Mouse (Mus musculus): ENCODE data around the gene Rora. TPM values are rescaled to one million over a fixed set of nuclear protein-coding genes. Genes with fewer than 3 reads are reported as not detected.

The Rora gene
- total RNA-seq, 2 experiments from 2014 or later: 21.1 to 24.9 TPM

GRCm38 (mm10) chr9:68874544-68874943 is 221.0 kb downstream of the Rora start:
- no peak for DNase-seq
- intact Hi-C loops (cut with DNase I): no loop called here

DNA sequence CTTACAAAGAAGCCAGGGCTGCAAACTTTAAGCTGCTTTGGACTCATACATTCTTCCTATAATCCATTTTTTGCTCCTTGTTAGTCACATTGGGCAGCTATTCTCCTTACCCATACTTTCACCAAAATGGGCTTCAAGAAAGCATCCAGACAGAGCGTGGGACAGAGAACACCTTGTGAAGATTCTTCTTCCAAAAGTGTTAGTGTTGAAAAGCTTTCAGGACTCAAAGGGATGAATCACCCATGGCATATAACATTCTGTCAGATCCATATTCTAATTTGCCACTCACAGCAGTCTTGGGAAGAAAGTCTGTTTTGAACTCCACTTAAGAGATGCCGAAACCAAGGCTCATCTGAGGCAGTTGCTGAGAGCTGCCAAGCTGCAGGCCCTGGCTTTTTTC is 222.2 kb downstream of the Rora start:
- DNase-seq: no peak
- intact Hi-C loops (cut with DNase I): no loop called here

- intact Hi-C loops (cut with DNase I): no loop called here
- DNase-seq: no peak
Measured at GRCm38 (mm10) chr9:68876289-68876688, 222.7 kb downstream of the Rora start.

DNA sequence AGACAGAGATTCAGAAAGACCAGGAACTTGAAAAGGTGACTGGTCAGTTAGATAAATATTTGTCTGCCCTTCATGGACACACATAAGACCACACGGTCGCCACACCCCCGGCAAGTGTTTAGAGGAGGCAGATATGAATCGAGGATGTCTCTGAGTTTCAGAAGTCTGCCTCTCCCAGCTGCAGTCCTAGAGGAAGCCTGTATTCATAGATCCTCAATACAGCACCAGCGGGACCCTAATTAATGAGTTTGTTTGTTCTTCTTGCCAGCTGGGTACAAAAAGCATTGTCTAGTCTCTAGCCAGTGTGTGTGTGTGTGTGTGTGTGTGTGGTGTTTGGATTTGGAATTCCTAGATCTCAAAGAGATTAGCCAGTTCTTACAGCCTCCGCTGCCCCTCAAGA is 228.3 kb downstream of the Rora start:
- no peak for DNase-seq
- intact Hi-C loops (cut with DNase I): no loop called here

- DNase-seq: peak in 1 of 2 experiments; percentile 16
- intact Hi-C loops (cut with DNase I): no loop called here
Measured at GRCm38 (mm10) chr9:68883005-68883404, 229.4 kb downstream of the Rora start.

DNA sequence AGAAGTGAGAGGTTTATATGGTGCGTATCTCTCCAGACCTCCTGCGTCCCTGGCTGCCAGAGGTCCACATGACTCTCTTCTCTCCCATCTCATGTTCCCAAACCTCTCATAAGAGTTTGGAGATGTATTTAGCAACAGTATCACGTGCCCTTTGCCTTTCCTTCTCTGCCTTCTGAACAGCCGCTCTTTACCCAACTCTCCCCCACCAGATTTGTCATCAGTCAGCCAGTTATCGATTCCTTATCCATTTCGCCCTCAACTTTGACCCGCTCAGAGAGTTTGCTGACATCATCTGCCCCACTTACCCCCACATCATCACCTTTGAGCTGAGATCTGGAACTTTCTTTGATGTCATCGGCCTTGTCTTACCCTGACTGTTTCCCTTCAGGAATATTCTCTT is 230.1 kb downstream of the Rora start:
- intact Hi-C loops (cut with DNase I): no loop called here
- peak in 1 of 2 experiments; percentile 29 for DNase-seq

DNA sequence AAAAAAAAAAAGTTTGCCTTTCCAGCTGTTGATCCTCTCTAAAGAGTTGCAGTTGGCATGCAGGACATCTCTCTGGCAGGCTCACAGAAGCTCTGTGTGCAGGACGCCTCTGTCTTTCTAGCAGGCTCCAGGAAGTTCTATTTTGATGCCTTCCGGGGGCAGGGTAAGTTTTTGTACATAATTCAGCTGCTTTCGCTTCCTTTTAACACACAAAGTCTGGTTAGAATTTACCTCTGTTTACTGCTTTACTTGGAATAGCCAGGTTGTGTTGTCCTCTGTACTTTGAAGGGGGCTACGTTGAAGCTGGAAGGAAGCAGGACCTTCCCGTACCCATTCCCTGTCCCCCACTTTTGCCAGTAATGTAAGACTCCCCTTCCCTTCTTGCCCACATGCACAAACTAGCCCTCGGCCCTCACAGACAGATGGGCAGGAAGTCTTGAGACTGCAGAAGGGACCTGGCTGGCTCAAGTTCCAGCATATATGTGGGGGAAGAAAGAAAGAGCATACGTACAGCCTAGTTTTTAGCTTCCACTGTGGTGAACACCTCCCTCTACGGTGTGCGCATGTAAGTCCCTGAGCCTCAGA is 231.0 kb downstream of the Rora start:
- DNase-seq: peak; percentile 49 to 56
- intact Hi-C loops (cut with DNase I): no loop called here

DNA sequence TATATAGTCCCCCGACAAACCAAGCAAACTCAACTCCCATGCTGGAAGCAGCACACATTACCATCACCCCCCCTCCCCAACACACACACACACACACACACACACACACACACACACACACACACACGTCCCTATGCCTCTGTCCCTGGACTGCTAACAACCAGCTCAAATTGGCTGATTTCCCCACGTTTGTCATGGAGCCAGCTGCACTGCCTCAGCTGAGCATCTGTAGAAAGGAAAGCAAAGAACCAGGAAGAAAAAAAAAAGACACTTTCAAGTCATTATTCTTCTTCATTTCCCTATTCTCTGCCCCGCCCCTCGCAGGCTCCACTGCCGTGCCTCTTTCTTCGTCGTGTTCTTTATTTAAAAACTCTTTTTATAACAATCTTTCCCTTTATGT is 235.1 kb downstream of the Rora start:
- intact Hi-C loops (cut with DNase I): no loop called here
- DNase-seq: peak; percentile 85 to 88

DNA sequence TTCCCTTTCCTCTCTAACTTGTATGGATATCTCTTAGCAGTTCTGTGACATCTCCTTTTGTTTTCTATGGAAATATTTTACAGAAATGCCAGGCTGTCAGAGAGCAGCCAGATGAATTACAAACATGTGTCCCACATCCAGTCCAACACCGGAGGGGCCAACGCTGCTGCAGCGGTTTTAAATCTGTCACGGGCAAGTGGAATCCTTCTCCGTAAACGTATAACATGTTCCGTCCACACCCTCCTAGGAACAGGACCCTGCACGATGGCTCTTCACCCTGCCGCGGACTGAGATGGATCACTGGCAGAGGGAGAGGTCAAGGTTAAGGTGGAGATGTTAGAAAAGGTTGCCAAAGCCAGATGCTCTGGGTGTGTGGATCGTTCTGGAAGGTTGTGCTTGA is 237.8 kb downstream of the Rora start:
- DNase-seq: no peak
- intact Hi-C loops (cut with DNase I): no loop called here

DNA sequence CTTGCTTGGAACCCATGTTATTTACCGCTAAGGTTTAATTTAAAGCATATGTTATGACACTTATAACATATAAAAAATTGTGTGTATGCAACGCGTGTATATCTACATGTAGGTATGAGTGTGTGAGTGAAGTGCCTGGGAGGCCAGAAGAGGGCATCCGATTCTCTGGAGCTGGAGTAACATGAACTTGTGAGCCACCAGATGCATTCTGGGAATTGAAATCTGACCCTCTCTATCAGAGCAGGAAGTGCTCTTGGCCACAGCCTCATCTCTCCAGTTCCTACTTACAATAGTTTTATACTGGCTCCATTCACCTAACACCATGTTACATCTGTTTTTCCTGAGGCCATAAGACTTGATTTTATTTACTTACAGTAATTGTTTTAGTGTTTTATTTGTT is 238.8 kb downstream of the Rora start:
- intact Hi-C loops (cut with DNase I): no loop called here
- no peak for DNase-seq

DNA sequence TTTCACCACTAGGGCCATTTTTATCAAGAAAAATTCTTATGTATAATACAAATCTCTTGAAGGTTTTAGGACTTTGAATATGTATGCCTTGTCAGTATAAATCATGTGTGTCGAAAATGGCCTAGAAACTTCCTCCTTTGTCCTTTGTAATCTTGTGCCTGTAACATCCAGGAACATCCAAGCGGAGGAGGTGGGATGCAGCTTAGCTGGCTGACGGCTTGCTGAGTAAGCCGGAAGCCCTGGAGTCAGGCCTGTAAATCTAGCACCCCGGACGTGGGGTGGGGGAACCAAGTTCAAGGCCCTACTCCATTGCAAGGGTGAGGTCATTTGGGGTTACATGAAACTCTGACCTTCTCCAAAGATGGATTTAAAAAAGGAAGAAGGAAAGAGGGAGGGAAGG is 239.3 kb downstream of the Rora start:
- DNase-seq: no peak
- intact Hi-C loops (cut with DNase I): no loop called here

GRCm38 (mm10) chr9:68898286-68898685 is 244.7 kb downstream of the Rora start:
- peak; percentile 26 to 34 for DNase-seq

DNA sequence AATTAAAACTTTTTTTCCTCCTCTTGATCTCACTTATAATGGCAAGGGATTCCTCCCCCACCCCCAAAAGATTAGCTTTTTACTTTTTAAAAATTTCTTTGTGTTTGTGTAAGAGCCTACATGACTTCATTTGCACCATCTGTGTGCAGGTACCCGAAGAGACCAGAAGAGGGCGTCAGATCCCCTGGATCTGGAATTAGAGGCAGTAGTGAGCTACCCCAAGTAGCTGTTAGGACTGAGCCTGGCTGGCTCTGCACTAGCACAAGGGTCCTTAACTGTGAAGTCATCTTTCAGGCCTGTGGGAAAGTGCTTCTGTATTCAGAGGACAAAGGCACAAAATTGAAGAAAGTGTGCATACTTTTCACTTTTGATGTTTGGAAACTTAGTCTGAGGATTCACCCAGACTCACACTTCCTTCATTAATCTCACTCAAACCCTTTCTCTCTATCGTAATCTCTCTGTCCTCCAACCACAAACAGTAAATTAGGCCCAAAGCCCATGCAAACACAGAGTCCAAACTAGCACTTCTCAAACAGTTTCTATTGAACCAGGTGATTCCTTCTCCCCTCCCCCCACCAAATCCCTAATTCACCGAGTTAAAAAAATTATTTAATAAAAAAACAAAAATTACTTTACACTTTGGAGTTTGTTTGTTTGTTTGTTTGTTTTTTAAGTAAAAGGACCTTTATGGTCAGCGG is 246.1 kb downstream of the Rora start:
- intact Hi-C loops (cut with DNase I): no loop called here
- no peak for DNase-seq

More at GRCm38 (mm10) chr9:68898286-68898685, 244.7 kb downstream of the Rora start:
- intact Hi-C loops (cut with DNase I): no loop called here

- DNase-seq: no peak
- intact Hi-C loops (cut with DNase I): no loop called here
Measured at GRCm38 (mm10) chr9:68906361-68906883, 252.8 kb downstream of the Rora start.

- intact Hi-C loops (cut with DNase I): no loop called here
Measured at GRCm38 (mm10) chr9:68912483-68913151, 259.0 kb downstream of the Rora start.

DNA sequence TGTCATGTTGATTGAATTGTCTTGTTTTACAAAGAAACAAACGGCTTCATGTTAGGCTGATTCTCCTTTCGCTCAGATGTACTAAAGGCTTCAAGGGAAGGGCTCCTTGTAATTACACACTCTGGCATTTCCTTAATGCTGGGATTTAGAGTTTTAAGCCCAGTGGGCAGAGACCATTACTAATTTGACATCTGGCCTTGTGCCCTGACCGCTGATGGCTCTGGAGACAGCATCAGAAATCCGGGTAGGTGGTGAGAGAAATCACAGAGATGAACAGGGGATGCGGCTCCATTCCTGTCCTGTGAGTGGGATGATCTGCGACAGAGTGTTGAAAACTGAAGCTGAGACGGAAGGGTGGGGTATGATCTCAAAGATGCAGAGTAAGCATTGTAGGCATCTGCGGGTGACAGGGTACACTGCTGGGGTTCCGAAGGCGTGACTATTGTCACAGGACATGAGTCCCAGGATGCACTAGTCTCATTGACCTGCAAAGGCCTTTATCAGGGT is 259.7 kb downstream of the Rora start:
- DNase-seq: no peak
- intact Hi-C loops (cut with DNase I): no loop called here

More at GRCm38 (mm10) chr9:68912483-68913151, 259.0 kb downstream of the Rora start:
- DNase-seq: peak in 1 of 2 experiments; percentile 39

DNA sequence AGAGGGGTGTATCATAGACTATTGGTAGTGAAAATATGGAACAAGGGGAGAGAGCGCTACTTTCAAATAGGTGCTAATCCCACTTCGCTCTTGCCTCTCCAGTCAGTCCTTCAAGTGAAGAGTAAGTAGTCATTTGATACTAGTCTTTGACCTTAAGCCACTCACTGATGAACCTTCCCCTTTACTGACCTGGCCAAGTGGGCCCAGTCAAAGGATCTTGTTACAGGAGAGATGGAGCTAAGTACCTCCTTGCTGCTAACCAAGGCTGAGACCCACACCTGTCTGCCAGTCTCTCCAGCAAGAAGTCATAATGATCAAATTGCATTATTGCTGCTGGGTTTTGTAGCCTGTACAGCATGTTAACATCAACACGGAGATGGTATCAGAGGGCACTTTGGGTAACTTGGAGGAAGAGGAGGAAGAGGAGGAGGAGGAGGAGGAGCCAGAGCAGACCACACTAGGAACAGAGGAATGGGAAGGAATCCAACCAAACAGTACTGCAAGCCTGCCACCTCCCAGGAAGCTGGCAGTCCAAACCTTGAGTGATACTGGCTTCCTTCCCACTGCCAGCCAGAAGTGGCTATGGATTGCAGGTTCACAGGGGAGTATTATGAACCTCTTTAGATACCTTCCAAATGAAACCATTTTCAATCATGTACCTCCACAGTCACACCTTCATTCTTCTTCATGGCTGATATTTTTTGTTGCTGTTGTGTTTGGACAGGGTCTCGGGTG is 261.1 kb downstream of the Rora start:
- intact Hi-C loops (cut with DNase I): no loop called here

GRCm38 (mm10) chr9:68916741-68917140 is 263.2 kb downstream of the Rora start:
- DNase-seq: no peak
- intact Hi-C loops (cut with DNase I): no loop called here

More for the DNA sequence above, 261.1 kb downstream of the Rora start:
- DNase-seq: peak in 1 of 2 experiments; percentile 32

GRCm38 (mm10) chr9:68923128-68923601 is 269.6 kb downstream of the Rora start:
- intact Hi-C loops (cut with DNase I): no loop called here

GRCm38 (mm10) chr9:68926406-68926805 is 272.8 kb downstream of the Rora start:
- DNase-seq: no peak

More at GRCm38 (mm10) chr9:68923128-68923601, 269.6 kb downstream of the Rora start:
- no peak for DNase-seq

DNA sequence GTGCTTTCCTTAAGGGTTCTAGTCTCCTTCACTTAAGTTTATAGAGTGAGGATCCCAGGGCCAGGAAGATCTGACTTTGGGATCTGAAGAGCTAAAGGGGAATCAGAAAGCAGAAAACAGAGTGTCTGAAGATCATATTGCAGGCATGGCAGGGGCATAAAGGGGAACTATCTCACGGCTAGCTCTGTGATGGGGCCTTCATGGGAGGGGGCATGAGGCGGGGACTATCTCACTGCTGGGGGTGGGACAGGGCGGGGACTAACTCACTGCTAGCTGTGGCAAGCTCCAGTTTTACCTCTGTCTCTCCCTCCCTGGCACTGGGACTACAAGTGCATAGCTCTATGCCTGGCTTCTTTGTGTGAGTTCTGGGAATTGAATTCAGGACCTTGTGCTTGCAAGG is 279.6 kb downstream of the Rora start:
- DNase-seq: no peak
- intact Hi-C loops (cut with DNase I): no loop called here

More at GRCm38 (mm10) chr9:68926406-68926805, 272.8 kb downstream of the Rora start:
- intact Hi-C loops (cut with DNase I): no loop called here
